Mouse (Mus musculus) midbrain, embryonic 11.5 days (tissue): ENCODE results near the gene Insr. TPM values are rescaled to one million over a fixed set of nuclear protein-coding genes. Genes with fewer than 3 reads are reported as not detected.

Experiments
- ATAC-seq: fragments of 200-750 bp; cut with Nextera tagmentation; 2 replicates; pipeline ENCODE4 v1.8.0; 2017; ENCODE audit warnings: moderate TSS enrichment, moderate library complexity; ENCODE audit not compliant: low FRiP score
- DNase-seq: peaks from one replicate; pipeline ENCODE4 v3.0.0; 2015; ENCODE audit warnings: low spot score; ENCODE audit errors: missing footprints
- H3K27ac ChIP-seq: fragments of 300-500 bp; sonication (generic); 2 replicates; pipeline ENCODE4 v1.5.1; 2014; ENCODE audit warnings: low read depth, low read length
- H3K27me3 ChIP-seq: fragments of 300-500 bp; sonication (generic); 2 replicates; pipeline ENCODE4 v1.6.1; 2014; ENCODE audit warnings: mild to moderate bottlenecking, low read length, moderate library complexity, mixed read lengths; ENCODE audit not compliant: control insufficient read depth, insufficient read depth
- H3K36me3 ChIP-seq: fragments of 300-500 bp; sonication (generic); 2 replicates; pipeline ENCODE4 v1.6.1; 2014; ENCODE audit warnings: mild to moderate bottlenecking, low read length, moderate library complexity, mixed read lengths; ENCODE audit not compliant: control insufficient read depth, insufficient read depth
- H3K4me1 ChIP-seq: fragments of 300-500 bp; sonication (generic); 2 replicates; pipeline ENCODE4 v1.6.1; 2014; ENCODE audit warnings: low read length; ENCODE audit not compliant: control insufficient read depth, insufficient read depth
- H3K4me2 ChIP-seq: fragments of 300-500 bp; sonication (generic); 2 replicates; pipeline ENCODE4 v1.6.1; 2014; ENCODE audit warnings: mild to moderate bottlenecking, moderate library complexity
- H3K4me3 ChIP-seq: fragments of 300-500 bp; sonication (generic); 2 replicates; pipeline ENCODE4 v1.5.1; 2014; ENCODE audit warnings: low read depth, low read length
- H3K9ac ChIP-seq: fragments of 300-500 bp; sonication (generic); 2 replicates; pipeline ENCODE4 v1.6.1; 2014; ENCODE audit warnings: low read length
- H3K9me3 ChIP-seq: fragments of 300-500 bp; sonication (generic); 2 replicates; pipeline ENCODE4 v1.6.1; 2016; ENCODE audit warnings: low read length; ENCODE audit not compliant: control insufficient read depth
- WGBS: fragments of 180-500 bp; shearing (Covaris S2); extraction: QIAGEN DNeasy Blood & Tissue Kit; methylation state at CpG from one replicate; pipeline ENCODE4 v1.1.7; 2014; 5-methylcytosine and 5-hydroxymethylcytosine counted together
- polyA plus RNA-seq: library from polyadenylated mRNA; unstranded; fragments of >200 nt; fragmentation: Nextera tagmentation; extraction: Ambion mirVana; gene quantifications from 2 replicates; pipeline ENCODE4 v1.2.1, GENCODE M21; 2014

The Insr gene
- polyA plus RNA-seq, 1 experiment from 2014 or later: 31.5 TPM

- Histone ChIP-seq H3K9me3 (no peaks in the 10 kb centered on the region; the same call in 1 of the 2 replicates), H3K36me3 (no peaks in the 10 kb centered on the region)
- ATAC-seq: no peak
Observed at GRCm38 (mm10) chr8:3248704-3249103, 30.7 kb downstream of the Insr start.

GRCm38 (mm10) chr8:3247129-3247528 is 32.3 kb downstream of the Insr start:
- WGBS: 81% methylated on average over 1 of the region's 1 CpGs
- no peak for ATAC-seq
- Histone ChIP-seq H3K4me1 (no peaks in the 10 kb centered on the region), H3K9me3 (no peaks in the 10 kb centered on the region; the same call in 1 of the 2 replicates), H3K4me2 (no peak overlapping the region), H3K27ac (no peak overlapping the region), H3K36me3 (no peaks in the 10 kb centered on the region), H3K27me3 (no peaks in the 10 kb centered on the region), H3K9ac (no peak overlapping the region), H3K4me3 (no peak overlapping the region)
- DNase-seq: peak; percentile 47

More at GRCm38 (mm10) chr8:3248704-3249103, 30.7 kb downstream of the Insr start:
- no peak overlapping the region for H3K4me2 ChIP-seq
- no peaks in the 10 kb centered on the region for H3K4me1 ChIP-seq
- peak; percentile 31 for DNase-seq
- WGBS: 93% methylated on average over 5 of the region's 5 CpGs
- H3K27ac ChIP-seq: no peak overlapping the region
- no peaks in the 10 kb centered on the region for H3K27me3 ChIP-seq
- H3K9ac ChIP-seq: no peak overlapping the region
- H3K4me3 ChIP-seq: no peak overlapping the region

GRCm38 (mm10) chr8:3243229-3243628 is 36.2 kb downstream of the Insr start:
- Histone ChIP-seq H3K9me3 (no peaks in the 10 kb centered on the region; the same call in 1 of the 2 replicates), H3K27ac (no peak overlapping the region), H3K36me3 (no peaks in the 10 kb centered on the region), H3K4me2 (no peak overlapping the region), H3K27me3 (no peaks in the 10 kb centered on the region), H3K4me1 (no peaks in the 10 kb centered on the region), H3K4me3 (no peak overlapping the region), H3K9ac (no peak overlapping the region)
- no peak for DNase-seq
- ATAC-seq: no peak
- WGBS: 95% methylated on average over 4 of the region's 4 CpGs

- Histone ChIP-seq H3K9ac (no peak overlapping the region), H3K27me3 (no peaks in the 10 kb centered on the region), H3K4me2 (no peak overlapping the region), H3K36me3 (no peaks in the 10 kb centered on the region), H3K27ac (no peak overlapping the region), H3K9me3 (no peaks in the 10 kb centered on the region), H3K4me1 (no peaks in the 10 kb centered on the region), H3K4me3 (no peak overlapping the region)
- ATAC-seq: no peak
- 93% methylated on average over 3 of the region's 3 CpGs for WGBS
- DNase-seq: peak; percentile 39
Observed at GRCm38 (mm10) chr8:3240725-3241124, 38.7 kb downstream of the Insr start.

GRCm38 (mm10) chr8:3239641-3240040 is 39.8 kb downstream of the Insr start:
- no peak overlapping the region for H3K4me3 ChIP-seq
- peak; percentile 67 for DNase-seq
- H3K9ac ChIP-seq: no peak overlapping the region
- 85% methylated on average over 3 of the region's 3 CpGs for WGBS
- no peaks in the 10 kb centered on the region for H3K9me3 ChIP-seq
- H3K4me1 ChIP-seq: no peaks in the 10 kb centered on the region
- H3K36me3 ChIP-seq: no peaks in the 10 kb centered on the region
- no peak overlapping the region for H3K4me2 ChIP-seq
- no peak overlapping the region for H3K27ac ChIP-seq
- no peaks in the 10 kb centered on the region for H3K27me3 ChIP-seq
- ATAC-seq: no peak

- 88% methylated on average over 3 of the region's 3 CpGs for WGBS
- Histone ChIP-seq H3K36me3 (no peaks in the 10 kb centered on the region), H3K9ac (no peak overlapping the region), H3K9me3 (no peaks in the 10 kb centered on the region), H3K27ac (no peak overlapping the region), H3K4me3 (no peak overlapping the region), H3K4me1 (no peaks in the 10 kb centered on the region), H3K4me2 (no peak overlapping the region), H3K27me3 (no peaks in the 10 kb centered on the region)
- DNase-seq (peak; percentile 14), ATAC-seq (no peak)
Observed at GRCm38 (mm10) chr8:3238792-3239191, 40.6 kb downstream of the Insr start.

- WGBS: 77% methylated on average over 5 of the region's 5 CpGs
- Histone ChIP-seq H3K4me2 (no peak overlapping the region), H3K27me3 (no peaks in the 10 kb centered on the region), H3K4me1 (no peaks in the 10 kb centered on the region), H3K4me3 (no peak overlapping the region), H3K36me3 (no peaks in the 10 kb centered on the region), H3K9ac (no peak overlapping the region), H3K27ac (no peak overlapping the region), H3K9me3 (no peaks in the 10 kb centered on the region)
- ATAC-seq (no peak), DNase-seq (peak; percentile 26)
Observed at GRCm38 (mm10) chr8:3237319-3237718, 42.1 kb downstream of the Insr start.

GRCm38 (mm10) chr8:3236277-3236676 is 43.1 kb downstream of the Insr start:
- no peaks in the 10 kb centered on the region for H3K27me3 ChIP-seq
- H3K4me3 ChIP-seq: no peak overlapping the region
- no peak overlapping the region for H3K4me2 ChIP-seq
- H3K4me1 ChIP-seq: no peaks in the 10 kb centered on the region
- H3K27ac ChIP-seq: no peak overlapping the region
- H3K9me3 ChIP-seq: no peaks in the 10 kb centered on the region
- H3K36me3 ChIP-seq: no peaks in the 10 kb centered on the region
- ATAC-seq (no peak), DNase-seq (no peak)
- no peak overlapping the region for H3K9ac ChIP-seq
- WGBS: 88% methylated on average over 3 of the region's 3 CpGs

GRCm38 (mm10) chr8:3234569-3234968 is 44.8 kb downstream of the Insr start:
- no peaks in the 10 kb centered on the region for H3K27me3 ChIP-seq
- no peak overlapping the region for H3K27ac ChIP-seq
- ATAC-seq (no peak), DNase-seq (peak; percentile 72)
- no peaks in the 10 kb centered on the region for H3K36me3 ChIP-seq
- no peaks in the 10 kb centered on the region for H3K9me3 ChIP-seq
- H3K9ac ChIP-seq: no peak overlapping the region
- no peaks in the 10 kb centered on the region for H3K4me1 ChIP-seq
- no peak overlapping the region for H3K4me3 ChIP-seq
- 89% methylated on average over 3 of the region's 3 CpGs for WGBS
- H3K4me2 ChIP-seq: no peak overlapping the region

- ATAC-seq (no peak), DNase-seq (no peak)
- 87% methylated on average over 2 of the region's 2 CpGs for WGBS
- H3K27ac ChIP-seq: no peak overlapping the region
- H3K27me3 ChIP-seq: no peaks in the 10 kb centered on the region
- no peak overlapping the region for H3K4me3 ChIP-seq
- no peaks in the 10 kb centered on the region for H3K36me3 ChIP-seq
- no peaks in the 10 kb centered on the region for H3K4me1 ChIP-seq
- H3K9ac ChIP-seq: no peak overlapping the region
- H3K4me2 ChIP-seq: no peak overlapping the region
- no peaks in the 10 kb centered on the region for H3K9me3 ChIP-seq
Observed at GRCm38 (mm10) chr8:3232601-3233000, 46.8 kb downstream of the Insr start.
